Mouse (Mus musculus) lung, postnatal 0 days (tissue): ENCODE measurements around the gene Lhx8. TPM values are rescaled to one million over a fixed set of nuclear protein-coding genes. Genes with fewer than 3 reads are reported as not detected.

ENCODE experiments used
- ATAC-seq: fragments of 200-750 bp; cut with Nextera tagmentation; 2 replicates; pipeline ENCODE4 v1.8.0; 2017; ENCODE audit warnings: moderate library complexity
- DNase-seq: peaks from one replicate; pipeline ENCODE4 v3.0.0-alpha.2; 2016; ENCODE audit warnings: low spot score
- H3K27ac ChIP-seq: fragments of 300-500 bp; sonication (generic); 2 replicates; pipeline ENCODE4 v1.5.1; 2014; ENCODE audit warnings: antibody characterized with exemption, mild to moderate bottlenecking, low read length, mixed read lengths
- H3K27me3 ChIP-seq: fragments of 300-500 bp; sonication (generic); replicated peaks from 2 replicates; pipeline ENCODE4 v1.6.1; 2014; ENCODE audit warnings: low read length, mixed read lengths; ENCODE audit not compliant: insufficient read depth
- H3K36me3 ChIP-seq: fragments of 300-500 bp; sonication (generic); 2 replicates; pipeline ENCODE4 v1.6.1; 2014; ENCODE audit warnings: low read length, mixed read lengths; ENCODE audit not compliant: insufficient read depth
- H3K4me1 ChIP-seq: fragments of 300-500 bp; sonication (generic); 2 replicates; pipeline ENCODE4 v1.6.1; 2014; ENCODE audit warnings: antibody characterized with exemption, low read depth, low read length, mixed read lengths; ENCODE audit not compliant: insufficient read depth
- H3K4me2 ChIP-seq: fragments of 300-500 bp; sonication (generic); replicated peaks from 2 replicates; pipeline ENCODE4 v1.6.1; 2014; ENCODE audit warnings: low read depth, mild to moderate bottlenecking, low read length, moderate library complexity, mixed read lengths
- H3K4me3 ChIP-seq: fragments of 300-500 bp; sonication (generic); 2 replicates; pipeline ENCODE4 v1.5.1; 2014; ENCODE audit warnings: low read depth, low read length
- H3K9ac ChIP-seq: fragments of 300-500 bp; sonication (generic); replicated peaks from 2 replicates; pipeline ENCODE4 v1.6.1; 2014; ENCODE audit warnings: low read depth, mild to moderate bottlenecking
- H3K9me3 ChIP-seq: fragments of 300-500 bp; sonication (generic); 2 replicates; pipeline ENCODE4 v1.6.1; 2016; ENCODE audit warnings: low read length, mixed read lengths
- CTCF ChIP-seq: IDR thresholded peaks from 2 replicates; pipeline ENCODE4 v1.5.1; 2016; ENCODE audit warnings: antibody characterized with exemption, mild to moderate bottlenecking
- EP300 ChIP-seq: IDR thresholded peaks from 2 replicates; pipeline ENCODE4 v1.6.1; 2016; ENCODE audit warnings: antibody characterized with exemption, mild to moderate bottlenecking, control low read depth
- WGBS: fragments of 180-500 bp; shearing (Covaris S2); extraction: QIAGEN DNeasy Blood & Tissue Kit; methylation state at CpG from one replicate; pipeline ENCODE4 v1.1.7; 2014; 5-methylcytosine and 5-hydroxymethylcytosine counted together
- polyA plus RNA-seq: library from polyadenylated mRNA; unstranded; fragments of >200 nt; fragmentation: Nextera tagmentation; extraction: Ambion mirVana; gene quantifications from 2 replicates; pipeline ENCODE4 v1.2.1, GENCODE M21; 2015

Gene Lhx8
- polyA plus RNA-seq, 1 experiment from 2014 or later: not detected

DNA sequence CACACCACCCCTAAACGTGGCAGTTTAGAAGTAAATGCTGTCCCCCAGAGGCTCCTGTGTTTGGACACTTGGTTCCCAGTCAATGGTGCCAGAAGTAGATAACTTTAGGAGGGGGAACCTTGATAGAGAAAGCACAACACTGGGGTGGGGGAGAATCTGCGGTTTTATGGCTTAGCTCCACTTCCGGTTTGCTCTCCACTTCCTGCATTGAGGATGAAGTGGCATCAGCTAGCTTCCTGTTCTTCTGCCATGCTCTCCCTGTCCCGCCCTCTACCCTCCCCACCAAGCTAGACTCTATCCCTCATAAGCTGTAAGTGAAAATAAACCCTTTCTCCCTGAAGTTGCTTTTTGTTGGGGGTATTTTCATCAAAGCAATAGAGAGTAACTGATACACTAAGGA is 29.4 kb downstream of the Lhx8 start:
- no peak for TF ChIP-seq CTCF
- no peak for TF ChIP-seq EP300
- Histone ChIP-seq H3K27me3 (no peaks in the 10 kb centered on the region), H3K9ac (no peak overlapping the region), H3K4me3 (no peak overlapping the region), H3K4me1 (no peaks in the 10 kb centered on the region), H3K36me3 (no peaks in the 10 kb centered on the region), H3K9me3 (no peaks in the 10 kb centered on the region), H3K4me2 (no peak overlapping the region), H3K27ac (no peak overlapping the region)
- 65% methylated on average over 4 of the region's 4 CpGs for WGBS
- ATAC-seq (no peak), DNase-seq (no peak)

DNA sequence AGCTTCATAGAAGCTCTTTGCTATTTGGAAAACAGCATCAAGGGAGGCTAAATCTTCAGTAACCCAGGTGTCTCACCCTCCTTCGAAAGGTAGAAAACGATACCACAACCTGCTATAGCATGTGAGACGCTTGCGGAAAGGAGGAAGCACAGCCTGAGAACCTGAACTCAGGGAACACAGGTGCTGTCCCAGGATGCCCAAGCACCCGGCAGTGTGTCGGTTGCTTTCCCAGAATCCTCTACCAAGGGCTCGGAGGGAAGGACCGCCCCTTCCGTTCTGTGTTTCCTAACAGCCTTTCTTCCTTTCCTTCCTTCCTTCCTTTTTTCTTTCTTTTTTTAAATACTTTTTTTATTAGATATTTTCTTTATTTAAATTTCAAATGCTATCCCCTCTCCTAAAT is 30.5 kb downstream of the Lhx8 start:
- Histone ChIP-seq H3K27ac (no peak overlapping the region), H3K4me2 (no peak overlapping the region), H3K36me3 (no peaks in the 10 kb centered on the region), H3K4me1 (no peaks in the 10 kb centered on the region), H3K4me3 (no peak overlapping the region), H3K9ac (no peak overlapping the region), H3K9me3 (no peaks in the 10 kb centered on the region), H3K27me3 (no peaks in the 10 kb centered on the region)
- no peak for DNase-seq
- ATAC-seq: no peak
- TF ChIP-seq EP300 (no peak), CTCF (no peak)
- 88% methylated on average over 9 of the region's 9 CpGs for WGBS

DNA sequence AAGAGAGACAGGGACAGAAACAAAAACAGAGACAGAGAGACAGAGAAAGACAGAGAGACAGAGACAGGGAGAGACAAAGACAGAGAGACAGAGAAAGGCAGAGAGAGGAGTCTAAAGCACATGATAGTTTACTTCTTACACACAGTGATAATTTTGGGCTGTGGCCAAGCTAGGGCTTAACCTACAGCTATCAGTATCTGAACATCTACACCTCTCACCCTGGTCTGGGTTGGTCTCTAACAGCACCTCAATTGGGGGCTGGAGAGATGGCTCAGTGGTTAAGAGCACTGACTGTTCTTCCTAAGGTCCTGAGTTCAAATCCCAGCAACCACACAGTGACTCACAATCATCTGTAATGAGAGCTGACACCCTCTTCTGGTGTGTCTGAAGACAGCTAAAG is 32.0 kb downstream of the Lhx8 start:
- Histone ChIP-seq H3K9me3 (no peaks in the 10 kb centered on the region), H3K36me3 (no peaks in the 10 kb centered on the region), H3K9ac (no peak overlapping the region), H3K4me3 (no peak overlapping the region), H3K27me3 (no peaks in the 10 kb centered on the region), H3K27ac (no peak overlapping the region), H3K4me1 (no peaks in the 10 kb centered on the region), H3K4me2 (no peak overlapping the region)
- DNase-seq (no peak), ATAC-seq (no peak)
- no peak for TF ChIP-seq CTCF
- no peak for TF ChIP-seq EP300

DNA sequence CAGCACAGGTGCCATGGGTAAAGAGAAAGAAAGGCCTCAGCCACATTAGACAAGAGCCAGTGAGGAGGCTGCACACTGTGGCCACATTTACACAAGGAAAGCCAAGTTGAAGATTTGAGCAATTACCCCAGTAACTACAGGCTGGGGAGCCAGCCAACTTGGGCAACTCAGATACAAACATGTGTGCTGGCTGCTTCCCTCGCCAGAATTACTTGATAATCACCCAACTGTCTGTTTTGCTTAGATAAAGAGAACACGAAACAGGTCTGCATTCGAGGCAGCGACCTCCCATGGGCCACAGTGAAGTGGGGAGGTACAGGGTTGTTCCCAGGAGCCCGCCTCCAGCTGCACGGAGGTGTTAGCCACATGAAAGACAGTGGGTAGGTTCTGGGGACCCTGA is 33.0 kb downstream of the Lhx8 start:
- Histone ChIP-seq H3K36me3 (no peaks in the 10 kb centered on the region), H3K9me3 (no peaks in the 10 kb centered on the region), H3K27me3 (no peaks in the 10 kb centered on the region), H3K4me3 (no peak overlapping the region), H3K4me1 (no peaks in the 10 kb centered on the region), H3K27ac (no peak overlapping the region), H3K9ac (no peak overlapping the region), H3K4me2 (no peak overlapping the region)
- TF ChIP-seq CTCF: no peak
- TF ChIP-seq EP300: no peak
- no peak for ATAC-seq
- no peak for DNase-seq
- 22% methylated on average over 6 of the region's 6 CpGs for WGBS

DNA sequence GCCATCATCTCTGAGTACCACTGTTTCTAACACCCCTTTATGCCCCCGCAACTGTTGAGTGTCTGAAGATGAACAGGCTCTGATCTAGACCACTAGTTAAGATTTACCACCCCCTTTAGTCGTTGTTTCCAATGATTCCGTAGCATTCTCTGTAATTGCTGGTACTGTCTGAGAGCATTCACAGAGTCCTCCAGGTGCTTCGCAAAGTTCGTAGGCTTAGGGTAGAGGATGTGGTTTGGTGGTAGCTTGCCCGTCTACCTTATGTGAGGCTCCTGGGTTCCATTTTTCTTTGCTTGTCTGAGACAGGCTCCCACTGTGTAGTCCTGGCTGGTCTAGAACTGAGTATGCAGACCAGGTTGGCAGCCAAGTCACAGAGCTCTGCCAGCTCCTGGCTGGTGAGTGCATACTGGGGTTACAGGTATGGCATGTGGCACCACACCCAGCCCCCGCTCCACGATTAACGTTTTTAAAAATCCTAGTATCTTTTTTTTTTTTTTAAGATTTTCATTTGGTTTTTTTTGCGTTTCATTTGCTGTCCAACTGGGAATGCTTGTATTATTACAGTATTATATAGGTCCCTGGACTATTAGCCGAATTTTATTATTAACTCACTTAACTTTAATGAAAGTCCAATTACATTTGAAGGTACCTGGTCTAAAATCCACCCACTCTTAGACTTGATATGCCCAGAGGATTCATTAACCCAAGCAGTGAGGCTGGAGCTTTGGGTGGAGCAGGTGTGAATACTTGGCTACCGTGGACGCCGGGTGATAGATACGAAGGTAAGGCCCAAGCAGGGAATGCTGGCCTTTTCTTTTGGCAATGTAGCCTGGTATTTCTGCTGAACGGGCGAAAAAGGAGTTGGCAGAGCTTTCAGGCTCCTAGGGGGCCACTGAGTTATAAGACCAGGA is 35.3 kb downstream of the Lhx8 start:
- ATAC-seq: no peak

DNA sequence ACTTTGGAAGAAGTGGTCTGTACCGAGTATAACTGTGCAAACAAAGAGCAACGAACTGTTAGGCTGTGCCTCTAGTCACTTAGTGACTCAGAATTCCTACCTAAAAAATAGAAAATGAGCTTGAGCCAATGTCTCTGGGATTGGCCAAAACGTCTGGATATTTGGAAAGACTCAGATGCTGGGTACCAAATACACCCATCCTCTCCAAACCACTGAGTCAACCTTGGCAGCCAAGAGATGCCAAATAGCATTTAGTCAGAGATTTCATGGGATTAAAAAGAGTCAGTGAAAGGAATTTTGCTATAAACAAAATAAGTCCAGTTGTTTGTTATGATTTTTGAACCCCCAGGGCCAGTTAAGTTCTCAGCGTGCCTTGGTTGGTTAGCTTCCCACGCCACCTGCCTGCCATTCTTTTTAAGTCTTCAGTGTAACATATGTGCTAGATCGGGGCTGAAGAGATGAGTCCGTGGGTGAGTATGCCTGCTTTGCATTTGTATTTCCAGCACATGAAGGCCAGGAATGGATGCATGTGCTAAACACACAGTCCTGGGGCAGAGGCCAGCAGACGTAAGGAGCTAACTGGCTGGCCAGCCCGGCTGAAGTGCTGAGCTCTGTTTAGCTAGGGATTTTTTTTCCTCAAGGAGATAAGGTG is 36.5 kb downstream of the Lhx8 start:
- Histone ChIP-seq H3K36me3 (no peaks in the 10 kb centered on the region), H3K9ac (no peak overlapping the region), H3K4me2 (no peak overlapping the region), H3K27ac (no peak overlapping the region), H3K9me3 (no peaks in the 10 kb centered on the region), H3K4me1 (no peaks in the 10 kb centered on the region), H3K4me3 (no peak overlapping the region), H3K27me3 (no peaks in the 10 kb centered on the region)
- 47% methylated on average over 9 of the region's 9 CpGs for WGBS
- ATAC-seq: no peak
- no peak for DNase-seq
- TF ChIP-seq EP300: no peak
- no peak for TF ChIP-seq CTCF

More for the DNA sequence above, 35.3 kb downstream of the Lhx8 start:
- no peak overlapping the region for H3K27ac ChIP-seq
- DNase-seq: no peak
- WGBS: 89% methylated on average over 17 of the region's 17 CpGs
- no peak overlapping the region for H3K4me3 ChIP-seq
- H3K4me1 ChIP-seq: no peaks in the 10 kb centered on the region
- no peaks in the 10 kb centered on the region for H3K36me3 ChIP-seq
- H3K9me3 ChIP-seq: no peaks in the 10 kb centered on the region
- TF ChIP-seq EP300 (no peak), CTCF (no peak)
- H3K27me3 ChIP-seq: no peaks in the 10 kb centered on the region
- H3K9ac ChIP-seq: no peak overlapping the region
- H3K4me2 ChIP-seq: no peak overlapping the region
